Mouse (Mus musculus) stomach, embryonic 15.5 days (tissue): ENCODE measurements around the gene Lrrc3. TPM values are rescaled to one million over a fixed set of nuclear protein-coding genes. Genes with fewer than 3 reads are reported as not detected.
"Not testable (repeated sequence)": the region's sequence is repeated elsewhere in the genome, so short reads cannot be mapped to it uniquely, and the experiment has no call there.

Source experiments
- ATAC-seq: fragments of 200-750 bp; cut with Nextera tagmentation; 2 replicates; pipeline ENCODE4 v1.8.0; 2017; ENCODE audit warnings: low read depth, moderate number of reproducible peaks, moderate TSS enrichment; ENCODE audit not compliant: insufficient read depth, low FRiP score
- H3K27ac ChIP-seq: fragments of 300-500 bp; sonication (generic); 2 replicates; pipeline ENCODE4 v1.5.1; 2015; ENCODE audit warnings: mild to moderate bottlenecking, inconsistent platforms
- H3K27me3 ChIP-seq: fragments of 300-500 bp; sonication (generic); replicated peaks from 2 replicates; pipeline ENCODE4 v1.6.1; 2015; ENCODE audit warnings: inconsistent platforms
- H3K36me3 ChIP-seq: fragments of 300-500 bp; sonication (generic); 2 replicates; pipeline ENCODE4 v1.6.1; 2015; ENCODE audit warnings: inconsistent platforms
- H3K4me1 ChIP-seq: fragments of 300-500 bp; sonication (generic); 2 replicates; pipeline ENCODE4 v1.6.1; 2015; ENCODE audit warnings: inconsistent platforms
- H3K4me2 ChIP-seq: fragments of 300-500 bp; sonication (generic); 2 replicates; pipeline ENCODE4 v1.6.1; 2015; ENCODE audit warnings: mild to moderate bottlenecking, inconsistent platforms
- H3K4me3 ChIP-seq: fragments of 300-500 bp; sonication (generic); replicated peaks from 2 replicates; pipeline ENCODE4 v1.5.1; 2015; ENCODE audit warnings: inconsistent platforms
- H3K9ac ChIP-seq: fragments of 300-500 bp; sonication (generic); 2 replicates; pipeline ENCODE4 v1.6.1; 2015; ENCODE audit warnings: inconsistent platforms
- H3K9me3 ChIP-seq: fragments of 300-500 bp; sonication (generic); 2 replicates; pipeline ENCODE4 v1.6.1; 2016; ENCODE audit warnings: inconsistent platforms
- WGBS: fragments of 180-500 bp; shearing (Covaris S2); methylation state at CpG from one replicate; pipeline ENCODE4 v1.1.7; 2015; 5-methylcytosine and 5-hydroxymethylcytosine counted together
- polyA plus RNA-seq: library from polyadenylated mRNA; unstranded; fragments of >200 nt; fragmentation: Nextera tagmentation; extraction: Ambion mirVana; gene quantifications from 2 replicates; pipeline ENCODE4 v1.2.1, GENCODE M21; 2015

Gene Lrrc3
- polyA plus RNA-seq: 5.0 and 6.4 TPM in 2 replicates

DNA sequence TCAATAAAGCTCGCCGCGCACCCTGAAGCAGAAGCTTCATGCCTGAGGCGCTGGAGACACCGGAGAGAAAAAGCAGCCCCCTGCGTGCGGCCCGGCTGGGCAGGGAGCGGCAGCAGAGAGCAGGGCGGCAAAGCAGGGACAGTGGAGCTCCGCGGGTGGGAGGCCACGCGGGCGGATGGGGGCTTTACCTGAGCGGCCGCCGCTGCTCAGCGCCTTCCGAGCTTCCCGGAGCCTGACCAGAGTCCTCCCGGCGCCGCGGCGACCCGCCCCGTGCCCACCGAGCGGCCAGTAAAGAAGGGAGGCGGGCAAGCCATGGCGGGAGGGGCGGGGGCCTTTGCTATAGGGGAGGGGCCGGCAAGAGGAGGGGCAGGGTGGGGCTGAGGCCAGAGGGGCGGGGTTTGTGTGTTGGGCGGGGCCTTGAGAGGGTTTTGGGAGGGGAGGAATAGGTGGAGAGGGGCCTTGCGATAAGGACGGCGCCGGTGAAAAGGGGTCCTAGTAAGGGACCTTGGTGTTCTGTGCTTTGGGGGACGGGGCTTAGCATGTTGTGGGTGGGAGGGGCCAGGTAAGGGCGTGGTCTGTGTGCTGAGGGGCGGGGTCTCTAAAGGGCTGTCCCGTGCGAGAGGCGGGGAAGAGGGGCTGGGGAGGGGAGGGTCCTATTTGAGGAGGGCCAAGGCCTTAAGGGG, at the start of gene Lrrc3:
Lrrc3 (minus strand) TSS at position 326 of the 683 bp plus-strand sequence.
- H3K36me3 ChIP-seq: no peaks in the 10 kb centered on the region
- WGBS: under 1% methylated on average over 43 of the region's 46 CpGs
- no peaks in the 10 kb centered on the region; the same call in 1 of the 2 replicates for H3K4me1 ChIP-seq
- H3K27ac ChIP-seq: no peak within 1 kb of the TSS
- peak within 1 kb of the TSS; percentile 38; the same call in 1 of the 2 replicates for H3K9ac ChIP-seq
- H3K4me2 ChIP-seq: peak within 1 kb of the TSS; percentile 81
- H3K4me3 ChIP-seq: peak within 1 kb of the TSS; percentile 64
- peak; percentile 66 for ATAC-seq
- H3K27me3 ChIP-seq: no peaks in the 10 kb centered on the region
- no peaks in the 10 kb centered on the region for H3K9me3 ChIP-seq

DNA sequence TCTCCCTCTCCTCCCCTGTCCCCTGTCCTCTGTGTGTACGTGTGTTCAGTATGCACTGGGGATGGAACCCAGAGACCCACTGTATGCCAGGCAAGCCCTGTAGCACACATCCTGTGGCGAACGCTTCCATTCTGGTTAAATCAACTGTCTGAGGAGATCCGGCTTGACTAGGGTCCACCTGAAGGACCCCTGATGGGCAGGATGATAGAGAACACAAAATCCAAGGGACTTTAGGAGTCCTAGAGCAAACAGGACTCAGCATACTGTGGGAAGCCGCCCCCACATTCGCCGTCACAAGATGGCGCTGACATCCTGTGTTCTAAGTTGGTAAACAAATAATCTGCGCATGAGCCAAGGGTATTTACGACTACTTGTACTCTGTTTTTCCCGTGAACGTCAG, 48.1 kb upstream of the Lrrc3 start:
- not testable (repeated sequence) for H3K4me3 ChIP-seq, H3K9me3 ChIP-seq, H3K27ac ChIP-seq, H3K4me1 ChIP-seq, H3K27me3 ChIP-seq, ATAC-seq, H3K9ac ChIP-seq, H3K36me3 ChIP-seq, H3K4me2 ChIP-seq
- WGBS: 92% methylated on average over 10 of the region's 12 CpGs

DNA sequence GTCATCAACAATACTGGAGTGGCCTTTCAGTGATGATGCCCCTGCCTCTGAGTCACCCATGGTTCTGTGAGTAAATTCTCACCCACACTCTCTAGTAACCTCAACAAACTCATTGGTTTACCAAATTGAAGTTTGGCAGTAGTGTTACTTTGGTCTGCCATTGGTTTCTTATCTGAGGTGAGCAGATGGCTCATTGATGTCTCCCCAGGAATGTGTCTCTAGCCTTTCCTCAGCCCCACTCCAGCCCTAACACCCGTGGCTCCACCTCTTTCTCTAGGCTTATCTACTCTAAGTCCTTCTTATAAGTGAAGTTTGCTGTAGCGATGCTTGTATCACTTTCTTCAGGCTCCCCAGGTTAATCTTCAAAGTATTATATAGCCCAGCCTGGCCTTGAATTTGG, 37.3 kb upstream of the Lrrc3 start:
- WGBS: 56% methylated on average over 2 of the region's 2 CpGs
- Histone ChIP-seq H3K9me3 (no peaks in the 10 kb centered on the region), H3K9ac (no peak overlapping the region), H3K4me2 (no peak overlapping the region), H3K36me3 (no peaks in the 10 kb centered on the region), H3K27me3 (no peaks in the 10 kb centered on the region), H3K27ac (no peak overlapping the region), H3K4me1 (no peaks in the 10 kb centered on the region), H3K4me3 (no peak overlapping the region)
- ATAC-seq: no peak

DNA sequence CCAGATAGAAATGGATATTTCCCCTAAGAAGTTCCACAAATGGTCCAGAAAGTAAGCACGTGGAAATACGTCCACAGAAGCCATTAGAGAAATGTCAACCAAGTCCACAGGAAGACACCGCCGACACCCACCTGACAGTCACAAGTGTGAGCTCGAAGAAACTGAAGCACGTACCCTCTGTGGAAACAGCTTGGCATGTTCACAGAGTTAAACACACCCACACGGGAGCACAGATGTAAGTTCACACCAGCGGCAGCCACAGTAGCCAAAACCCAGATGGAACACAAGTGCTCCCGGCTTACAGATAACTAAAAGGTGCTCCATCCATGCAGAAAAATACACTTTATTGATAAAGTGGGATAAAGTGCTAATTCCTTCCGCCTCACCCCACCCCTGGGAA, 25.0 kb upstream of the Lrrc3 start:
- no peak for ATAC-seq
- H3K36me3 ChIP-seq: no peaks in the 10 kb centered on the region
- no peaks in the 10 kb centered on the region for H3K4me1 ChIP-seq
- no peak overlapping the region for H3K4me2 ChIP-seq
- no peak overlapping the region for H3K4me3 ChIP-seq
- no peak overlapping the region for H3K9ac ChIP-seq
- 83% methylated on average over 10 of the region's 10 CpGs for WGBS
- H3K27me3 ChIP-seq: no peaks in the 10 kb centered on the region; the same call in 1 of the 2 replicates
- H3K9me3 ChIP-seq: no peaks in the 10 kb centered on the region
- no peak overlapping the region for H3K27ac ChIP-seq

DNA sequence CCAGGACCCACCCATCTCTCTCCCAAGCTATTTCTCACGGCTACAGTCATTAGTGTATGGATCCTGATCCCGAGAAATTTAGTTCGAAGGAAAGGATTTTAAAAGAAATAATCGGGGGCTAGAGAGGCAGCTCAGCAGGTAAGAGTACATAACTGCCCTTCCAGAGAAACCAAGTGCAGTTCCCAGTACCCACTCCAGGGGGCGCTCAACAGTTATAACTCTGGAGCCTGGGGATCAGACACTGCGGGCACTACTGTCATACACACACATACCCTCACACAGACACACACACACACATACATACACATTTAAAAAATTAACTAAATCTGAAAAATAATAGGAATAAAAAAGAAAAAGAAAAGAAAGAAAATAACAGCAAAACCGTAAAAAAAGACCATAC, 23.8 kb upstream of the Lrrc3 start:
- no peak overlapping the region for H3K9ac ChIP-seq
- no peaks in the 10 kb centered on the region for H3K9me3 ChIP-seq
- H3K27ac ChIP-seq: no peak overlapping the region
- H3K4me2 ChIP-seq: no peak overlapping the region
- H3K27me3 ChIP-seq: peaks cover 3% of the 10 kb centered on the region; the same call in 1 of the 2 replicates
- WGBS: 33% methylated on average over 7 of the region's 7 CpGs
- H3K4me3 ChIP-seq: no peak overlapping the region
- H3K4me1 ChIP-seq: no peaks in the 10 kb centered on the region
- no peaks in the 10 kb centered on the region for H3K36me3 ChIP-seq
- ATAC-seq: no peak

DNA sequence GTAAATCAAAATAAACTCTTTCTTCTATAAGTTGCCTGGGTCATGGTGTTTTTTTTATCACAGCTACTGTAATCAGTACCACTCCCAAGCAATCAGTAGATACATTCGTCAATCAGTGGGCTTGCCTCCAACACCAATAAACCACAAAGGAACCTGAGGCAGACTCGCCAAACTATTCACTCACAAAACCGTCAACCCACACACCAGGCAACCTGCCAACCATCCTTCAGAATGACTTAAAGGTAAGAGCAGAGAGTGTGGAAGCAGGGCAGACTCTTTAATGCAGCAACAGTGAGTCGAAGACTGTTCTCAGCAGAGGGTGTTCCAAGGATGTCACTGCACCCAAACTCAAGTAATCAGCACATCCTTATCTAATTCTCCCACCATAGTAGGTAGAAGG, 20.3 kb upstream of the Lrrc3 start:
- H3K9me3 ChIP-seq: no peaks in the 10 kb centered on the region
- H3K27ac ChIP-seq: no peak overlapping the region
- H3K4me2 ChIP-seq: no peak overlapping the region
- H3K36me3 ChIP-seq: no peaks in the 10 kb centered on the region
- H3K27me3 ChIP-seq: peaks cover 3% of the 10 kb centered on the region; the same call in 1 of the 2 replicates
- no peak for ATAC-seq
- H3K9ac ChIP-seq: no peak overlapping the region
- no peaks in the 10 kb centered on the region for H3K4me1 ChIP-seq
- WGBS: 55% methylated on average over 4 of the region's 4 CpGs
- no peak overlapping the region for H3K4me3 ChIP-seq

DNA sequence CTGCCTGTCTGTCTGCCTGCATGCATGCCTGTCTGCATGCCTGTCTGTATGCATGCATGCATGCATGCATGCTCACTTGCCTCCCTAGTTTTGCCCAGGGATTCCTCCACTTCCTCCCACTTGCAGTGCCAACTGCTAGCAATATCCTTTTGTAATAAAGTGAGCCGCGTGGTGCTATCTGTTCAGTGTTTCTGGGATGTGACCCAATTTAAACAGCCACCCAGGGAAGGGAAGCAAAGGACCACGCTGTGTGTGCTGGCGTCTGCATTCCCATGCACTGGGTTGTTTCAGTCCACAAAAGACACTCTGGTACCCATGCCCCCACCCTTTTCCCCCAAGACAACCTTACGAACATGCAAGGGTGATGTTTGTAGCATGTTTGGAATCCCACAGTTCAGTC, 18.7 kb upstream of the Lrrc3 start:
- Histone ChIP-seq H3K27me3 (peaks cover 3% of the 10 kb centered on the region; the same call in 1 of the 2 replicates), H3K9ac (no peak overlapping the region), H3K27ac (no peak overlapping the region), H3K9me3 (no peaks in the 10 kb centered on the region), H3K4me3 (no peak overlapping the region), H3K4me2 (no peak overlapping the region), H3K36me3 (no peaks in the 10 kb centered on the region), H3K4me1 (no peaks in the 10 kb centered on the region)
- 70% methylated on average over 5 of the region's 5 CpGs for WGBS
- ATAC-seq: no peak

DNA sequence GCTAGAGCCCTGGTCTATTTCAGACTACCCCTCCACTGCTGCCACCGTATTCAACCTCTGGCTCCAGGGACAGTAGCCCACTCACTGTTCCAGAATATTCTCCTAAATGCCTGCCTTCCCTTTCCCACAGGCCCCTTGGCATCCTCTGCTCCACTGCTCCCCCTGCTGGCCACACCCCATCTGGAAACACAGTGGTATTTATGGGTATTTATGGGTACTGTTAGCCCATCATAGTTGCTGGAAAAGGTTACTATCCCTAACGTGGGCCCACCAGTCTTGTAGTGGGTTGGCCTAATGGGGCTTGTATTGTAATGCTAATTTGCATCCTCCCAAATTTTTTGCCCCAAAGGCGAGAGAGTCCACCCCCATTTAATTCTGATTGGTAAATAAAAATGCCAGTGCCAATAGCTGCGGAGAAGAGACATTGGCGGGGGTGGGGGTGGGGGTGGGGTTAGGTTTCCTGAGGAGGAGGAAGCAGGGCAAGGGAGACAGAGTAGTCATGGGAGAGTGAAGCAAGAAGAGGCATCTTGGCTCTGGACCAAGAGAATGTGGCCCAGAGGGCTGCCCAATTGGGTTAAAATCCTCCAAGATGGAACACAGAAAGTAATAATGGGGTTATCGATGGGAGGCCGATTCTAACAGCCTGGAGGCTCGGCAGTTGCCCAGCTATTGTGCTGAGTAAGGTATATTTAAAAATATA, 14.4 kb upstream of the Lrrc3 start:
- Histone ChIP-seq H3K9me3 (no peaks in the 10 kb centered on the region), H3K36me3 (no peaks in the 10 kb centered on the region), H3K4me1 (no peaks in the 10 kb centered on the region), H3K27me3 (0 out of 2 replicates have a peak, but pooled peaks cover 3% of the 10 kb centered on the region), H3K27ac (no peak overlapping the region), H3K4me2 (no peak overlapping the region), H3K4me3 (no peak overlapping the region), H3K9ac (no peak overlapping the region)
- no peak for ATAC-seq
- 61% methylated on average over 8 of the region's 8 CpGs for WGBS

DNA sequence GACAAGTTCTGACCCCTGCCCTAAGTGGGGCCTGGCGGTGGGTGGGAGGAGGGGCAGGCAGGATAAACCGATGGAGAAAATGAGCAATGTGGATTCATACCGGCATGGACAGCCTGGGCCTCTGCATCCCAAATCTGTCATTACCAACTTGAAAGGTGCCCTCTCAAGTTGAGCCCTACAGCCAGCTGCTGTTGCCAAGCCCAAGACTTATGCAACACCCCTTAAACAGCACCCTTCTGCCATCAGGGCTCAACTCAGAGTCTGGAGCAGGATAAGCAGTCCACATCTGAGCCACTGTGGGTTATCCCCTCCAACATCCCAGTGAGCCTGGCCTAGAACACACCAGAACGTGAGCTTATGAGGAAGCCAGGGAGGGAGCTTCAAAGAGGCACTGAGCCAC, 11.0 kb upstream of the Lrrc3 start:
- no peak overlapping the region for H3K9ac ChIP-seq
- H3K27ac ChIP-seq: no peak overlapping the region
- H3K27me3 ChIP-seq: no peaks in the 10 kb centered on the region
- H3K4me3 ChIP-seq: no peak overlapping the region
- no peaks in the 10 kb centered on the region for H3K4me1 ChIP-seq
- no peak for ATAC-seq
- H3K4me2 ChIP-seq: no peak overlapping the region
- H3K9me3 ChIP-seq: no peaks in the 10 kb centered on the region
- no peaks in the 10 kb centered on the region for H3K36me3 ChIP-seq
- 60% methylated on average over 4 of the region's 4 CpGs for WGBS

DNA sequence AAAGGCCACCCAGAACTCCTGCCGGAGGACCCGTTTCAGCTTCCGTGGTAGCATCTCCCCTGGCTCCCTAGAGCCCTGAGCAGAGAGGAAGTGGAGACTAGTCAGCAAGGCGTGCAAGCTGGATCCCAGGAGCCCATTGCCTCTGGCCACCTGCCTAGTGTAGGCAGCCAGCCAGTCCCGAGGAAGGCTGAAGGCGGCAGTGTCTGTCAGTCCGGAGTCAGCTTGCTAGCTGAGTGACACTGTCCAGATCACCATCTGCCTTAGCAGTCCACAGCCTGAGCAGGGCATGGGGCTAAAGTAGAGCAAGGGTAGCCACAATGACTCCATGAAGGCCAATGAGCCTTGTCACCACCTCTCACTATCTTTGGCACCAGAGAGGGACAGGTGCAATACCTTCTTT, 10.3 kb upstream of the Lrrc3 start:
- no peak for ATAC-seq
- no peak overlapping the region for H3K27ac ChIP-seq
- H3K9me3 ChIP-seq: no peaks in the 10 kb centered on the region
- H3K4me2 ChIP-seq: no peak overlapping the region
- no peaks in the 10 kb centered on the region for H3K27me3 ChIP-seq
- no peaks in the 10 kb centered on the region for H3K36me3 ChIP-seq
- no peak overlapping the region for H3K9ac ChIP-seq
- H3K4me3 ChIP-seq: no peak overlapping the region
- no peaks in the 10 kb centered on the region for H3K4me1 ChIP-seq
- 63% methylated on average over 7 of the region's 7 CpGs for WGBS

DNA sequence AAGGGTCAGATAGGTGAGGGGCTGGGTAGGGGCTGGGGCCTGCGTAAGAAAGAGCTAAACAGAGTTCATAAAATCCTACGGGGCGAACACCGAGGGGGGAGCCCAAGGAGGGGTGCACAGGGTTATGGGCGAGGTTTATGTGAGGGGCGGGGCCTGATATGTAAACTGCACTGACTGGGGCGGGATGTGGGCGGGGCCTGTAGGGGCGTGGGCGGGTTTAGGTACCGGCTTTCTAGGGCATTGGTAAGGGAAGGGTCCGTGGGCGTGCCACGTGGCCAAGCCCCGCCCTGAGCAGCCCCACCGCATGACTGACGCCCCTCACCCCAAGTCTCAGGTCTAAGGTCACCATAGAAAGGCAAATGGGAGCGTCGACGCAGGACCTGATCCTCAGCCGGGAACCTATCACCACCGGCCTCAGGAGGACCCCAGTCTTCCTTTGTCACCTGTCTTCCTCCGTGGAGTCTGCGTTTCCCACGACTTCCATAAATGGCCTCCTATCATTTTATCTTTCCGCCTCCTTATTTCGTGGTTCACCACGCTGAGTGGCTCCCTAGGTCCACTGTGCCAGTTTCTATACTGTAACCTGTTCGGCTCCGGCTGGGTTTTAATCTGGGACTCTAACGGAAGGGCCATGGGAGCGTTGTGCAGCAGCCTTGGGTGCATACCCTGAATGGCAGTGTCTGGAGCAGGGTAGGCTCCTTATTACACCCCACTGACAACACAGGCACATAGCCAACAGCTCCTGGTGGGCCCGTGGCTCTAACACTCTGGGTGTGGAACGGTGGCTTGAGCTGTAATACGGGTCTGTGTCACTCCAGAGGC, 769 bp upstream of the Lrrc3 start:
- Histone ChIP-seq H3K4me3 (peak overlapping the region; percentile 64), H3K27me3 (no peaks in the 10 kb centered on the region), H3K36me3 (no peaks in the 10 kb centered on the region), H3K9me3 (no peaks in the 10 kb centered on the region), H3K4me1 (no peaks in the 10 kb centered on the region; the same call in 1 of the 2 replicates), H3K27ac (no peak overlapping the region), H3K4me2 (peak overlapping the region; percentile 81), H3K9ac (no peak overlapping the region)
- WGBS: 7% methylated on average over 35 of the region's 35 CpGs
- peak; percentile 75 for ATAC-seq

DNA sequence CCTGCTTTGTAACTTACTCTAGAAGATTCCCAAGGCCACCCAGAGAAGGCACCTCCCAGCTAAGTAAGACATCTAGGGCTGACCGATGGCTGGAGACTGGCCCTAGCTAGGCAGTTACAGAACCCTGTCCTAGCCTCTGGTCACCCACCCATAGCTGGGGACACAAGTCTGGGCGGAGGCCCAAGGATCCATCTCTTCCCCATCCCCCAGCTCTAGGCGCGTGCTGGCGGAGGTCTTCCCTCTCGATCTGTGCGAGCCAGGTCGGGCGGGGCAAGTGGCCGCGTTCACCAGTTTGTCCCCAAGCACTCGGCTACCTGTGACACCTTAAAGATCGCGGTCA, 495 bp downstream of the Lrrc3 start:
- Histone ChIP-seq H3K27ac (no peak overlapping the region), H3K4me2 (peak overlapping the region; percentile 81), H3K4me1 (no peaks in the 10 kb centered on the region; the same call in 1 of the 2 replicates), H3K27me3 (no peaks in the 10 kb centered on the region), H3K4me3 (peak overlapping the region; percentile 64), H3K9ac (0 out of 2 replicates have a peak overlapping the region, but pooled peaks have one; percentile 38), H3K36me3 (no peaks in the 10 kb centered on the region), H3K9me3 (no peaks in the 10 kb centered on the region)
- ATAC-seq: peak; percentile 21; the same call in 1 of the 2 replicates
- WGBS: 4% methylated on average over 14 of the region's 14 CpGs
